Mouse (Mus musculus) E14TG2a.4 (cell line): ENCODE measurements around the gene Rbm34.
"Not testable (repeated sequence)": the region's sequence is repeated elsewhere in the genome, so short reads cannot be mapped to it uniquely, and the experiment has no call there.

Source experiments
- H3K27me3 ChIP-seq: 2 replicates; pipeline ENCODE4 v1.6.1; 2014; ENCODE audit warnings: low read length, control low read depth; ENCODE audit not compliant: insufficient read depth
- H3K36me3 ChIP-seq: 2 replicates; pipeline ENCODE4 v1.6.1; 2014; ENCODE audit warnings: low read length, control low read depth; ENCODE audit not compliant: insufficient read depth
- H3K4me1 ChIP-seq: replicated peaks from 2 replicates; pipeline ENCODE4 v1.6.1; 2014; ENCODE audit warnings: low read depth, low read length, control low read depth
- H3K4me3 ChIP-seq: replicated peaks from 2 replicates; pipeline ENCODE4 v1.5.1; 2014; ENCODE audit warnings: mild to moderate bottlenecking, low read length
- H3K9me3 ChIP-seq: 2 replicates; pipeline ENCODE4 v1.6.1; 2014; ENCODE audit warnings: low read length, control low read depth
- CTCF ChIP-seq: conservative IDR thresholded peaks from 2 replicates; pipeline ENCODE4 v1.5.1; 2014; ENCODE audit warnings: low read length
- NANOG ChIP-seq: IDR thresholded peaks from 2 replicates; pipeline ENCODE4 v1.6.1; 2014; ENCODE audit warnings: borderline replicate concordance, low read length, mixed read lengths
- POU5F1 ChIP-seq: IDR thresholded peaks from 2 replicates; pipeline ENCODE4 v1.6.1; 2014; ENCODE audit warnings: low read length, borderline replicate concordance

The Rbm34 gene

DNA sequence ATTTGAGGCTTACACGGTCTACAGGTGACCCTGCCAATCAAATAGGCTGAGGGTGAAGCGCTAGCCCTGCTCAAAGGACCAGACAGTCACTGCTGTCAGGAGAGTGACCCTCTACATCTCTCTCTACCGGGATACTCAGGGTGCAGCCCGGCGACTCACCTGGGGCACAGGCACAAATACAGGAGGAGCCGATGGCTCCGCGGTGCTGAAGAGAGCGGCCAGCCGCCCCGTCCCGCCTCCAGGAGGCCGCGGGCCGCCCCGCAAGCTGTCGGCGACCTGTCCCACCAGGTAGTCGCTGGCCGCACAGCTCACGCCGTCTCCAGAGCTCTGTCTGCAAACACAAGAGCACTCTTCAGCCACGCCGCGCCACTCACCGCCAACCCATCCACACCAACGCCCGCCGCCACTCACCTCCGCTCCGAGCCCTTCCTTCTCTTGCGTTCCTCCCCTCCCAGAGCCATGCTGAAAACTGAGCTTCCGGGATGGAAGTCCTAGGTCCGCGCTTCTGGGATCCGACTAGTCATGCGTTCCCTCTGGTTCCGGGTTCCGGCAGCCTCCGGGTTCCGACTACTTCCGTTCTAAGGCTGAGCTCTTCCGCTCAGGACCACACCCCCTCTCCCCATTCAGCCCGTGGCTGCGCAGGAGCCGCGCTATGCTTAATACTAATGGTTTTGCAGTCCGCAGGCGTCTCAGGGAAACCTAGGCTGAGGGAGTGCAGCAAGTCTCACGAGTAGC is at the start of gene Rbm34:
Gene Rbm34 (minus strand): TSS at position 493 of the 735 bp plus-strand sequence.
- Histone ChIP-seq H3K36me3 (peaks cover 39% of the 10 kb centered on the region), H3K27me3 (no peaks in the 10 kb centered on the region), H3K4me1 (peaks cover 73% of the 10 kb centered on the region), H3K4me3 (peak within 1 kb of the TSS; percentile 98), H3K9me3 (no peaks in the 10 kb centered on the region)
- TF ChIP-seq NANOG (no peak), CTCF (no peak), POU5F1 (no peak)

DNA sequence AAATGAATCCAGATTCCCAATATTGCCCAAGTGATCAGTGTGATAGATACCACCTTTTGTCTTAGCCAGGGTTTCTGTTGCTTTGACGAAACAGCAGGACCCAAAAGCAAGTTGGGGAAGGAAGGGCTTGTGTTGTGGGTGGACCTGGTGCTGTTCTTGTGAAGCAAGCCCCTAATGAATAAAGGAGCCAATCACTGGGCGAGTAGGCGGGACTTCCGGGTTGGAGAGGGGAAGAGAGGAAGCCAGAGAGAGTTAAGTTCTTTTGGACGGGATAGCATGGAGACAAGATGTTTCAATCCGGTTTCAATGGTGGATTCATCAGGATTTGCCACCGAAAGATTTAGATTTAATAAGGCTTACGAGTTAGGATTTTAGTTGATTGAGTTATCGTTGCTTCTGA is 40.8 kb upstream of the Rbm34 start:
- H3K4me3 ChIP-seq: peak overlapping the region; percentile 58
- peaks cover 21% of the 10 kb centered on the region for H3K4me1 ChIP-seq
- H3K36me3 ChIP-seq: no peaks in the 10 kb centered on the region
- TF ChIP-seq NANOG (no peak), POU5F1 (no peak), CTCF (no peak)
- no peaks in the 10 kb centered on the region for H3K27me3 ChIP-seq
- H3K9me3 ChIP-seq: no peaks in the 10 kb centered on the region

DNA sequence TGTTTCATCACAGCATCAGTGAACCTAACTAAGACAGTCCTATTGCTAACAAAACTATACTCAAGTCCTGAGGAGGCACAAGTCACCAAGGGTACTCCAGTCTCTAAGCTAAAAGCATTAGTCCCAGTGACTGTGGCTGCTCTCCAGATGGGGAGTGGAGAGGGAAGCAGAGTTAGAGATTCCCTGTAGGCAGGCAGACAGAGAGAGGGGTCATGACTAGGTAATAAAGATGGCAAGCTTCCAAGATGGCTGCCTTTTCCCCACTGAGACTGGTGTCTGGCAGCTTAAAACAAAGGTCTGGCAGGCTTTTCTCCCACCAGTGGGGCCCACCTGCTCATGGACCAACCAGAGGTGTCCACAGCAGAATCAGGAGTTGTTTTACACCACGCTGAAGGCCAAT is 23.6 kb upstream of the Rbm34 start:
- H3K27me3 ChIP-seq: 0 out of 2 replicates have a peak, but pooled peaks cover 3% of the 10 kb centered on the region
- H3K4me1 ChIP-seq: peaks cover 6% of the 10 kb centered on the region
- no peak overlapping the region for H3K4me3 ChIP-seq
- H3K36me3 ChIP-seq: no peaks in the 10 kb centered on the region
- TF ChIP-seq POU5F1 (no peak), NANOG (no peak), CTCF (no peak)
- H3K9me3 ChIP-seq: no peaks in the 10 kb centered on the region

DNA sequence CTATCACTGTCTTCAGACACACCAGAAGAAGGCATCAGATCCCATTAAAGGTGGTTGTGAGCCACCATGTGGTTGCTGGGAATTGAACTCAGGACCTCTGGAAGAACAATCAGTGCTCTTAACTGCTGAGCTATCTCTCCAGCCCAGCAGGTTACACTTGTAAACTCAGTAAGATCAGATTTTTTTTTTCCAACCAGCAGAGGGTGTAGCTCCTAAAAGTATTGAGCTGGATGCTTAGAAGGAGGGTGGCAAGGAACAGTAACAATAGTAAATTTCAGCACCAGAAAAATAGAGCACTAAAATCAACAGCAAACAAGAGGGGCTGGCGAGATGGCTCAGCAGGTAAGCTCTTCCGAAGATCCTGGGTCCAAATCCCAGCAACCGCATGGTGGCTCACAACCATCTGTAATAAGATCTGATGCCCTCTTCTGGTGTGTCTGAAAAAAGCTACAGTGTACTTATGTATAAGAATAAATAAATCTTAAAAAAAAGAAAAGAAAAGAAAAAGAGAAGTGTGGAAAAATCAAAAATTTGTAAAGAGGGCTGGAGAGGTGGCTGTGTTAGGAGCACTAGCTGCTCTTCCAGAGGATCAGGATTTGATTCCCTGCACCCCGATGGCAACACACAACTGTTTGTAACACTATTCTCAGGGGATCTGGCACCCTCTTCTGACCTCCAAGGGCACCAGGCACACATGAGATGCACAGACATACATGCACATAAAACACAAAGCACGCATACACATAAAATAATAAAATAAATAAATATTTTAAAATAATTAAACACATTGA is 18.7 kb upstream of the Rbm34 start:
- H3K9me3 ChIP-seq: no peaks in the 10 kb centered on the region
- H3K27me3 ChIP-seq: peaks cover 9% of the 10 kb centered on the region; the same call in 1 of the 2 replicates
- no peak overlapping the region for H3K4me3 ChIP-seq
- H3K36me3 ChIP-seq: no peaks in the 10 kb centered on the region
- peaks cover 21% of the 10 kb centered on the region for H3K4me1 ChIP-seq
- TF ChIP-seq POU5F1 (no peak), NANOG (no peak), CTCF (no peak; the same call in 1 of the 2 replicates)

DNA sequence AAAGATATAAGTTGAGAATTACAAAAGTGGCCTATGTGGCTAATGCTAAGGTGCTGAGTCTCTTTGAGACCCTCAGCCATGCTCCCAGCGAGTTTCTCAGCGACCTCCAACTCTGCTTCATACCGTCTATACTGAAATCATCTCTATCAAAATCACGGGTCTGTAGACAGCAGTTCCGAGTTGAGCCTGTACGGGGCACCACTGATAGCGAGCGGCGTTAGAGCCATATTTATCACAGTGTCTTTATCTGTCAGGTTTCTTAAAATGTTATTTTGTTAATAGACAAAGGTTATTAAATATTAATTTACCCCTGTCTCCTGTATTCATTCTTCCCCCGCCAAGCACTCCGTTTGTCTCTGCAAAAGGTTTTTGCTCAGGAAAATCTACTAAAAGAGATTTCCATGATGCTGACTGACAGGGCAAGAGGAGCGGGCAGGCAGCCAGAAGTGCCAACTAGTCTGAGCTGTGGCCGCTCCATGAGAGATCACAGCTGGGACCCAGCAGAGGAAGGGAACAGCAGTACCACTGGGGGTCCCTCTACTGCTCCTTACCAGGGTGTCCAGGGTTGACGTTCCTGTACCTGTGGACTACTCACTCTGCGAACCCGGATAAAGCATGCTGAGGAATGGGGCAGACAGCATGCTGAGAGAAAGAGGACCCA is 17.6 kb upstream of the Rbm34 start:
- Histone ChIP-seq H3K36me3 (no peaks in the 10 kb centered on the region), H3K27me3 (peaks cover 7% of the 10 kb centered on the region; the same call in 1 of the 2 replicates), H3K4me1 (peaks cover 21% of the 10 kb centered on the region), H3K4me3 (peak overlapping the region; percentile 75), H3K9me3 (no peaks in the 10 kb centered on the region)
- no peak for TF ChIP-seq NANOG
- TF ChIP-seq CTCF: peak; percentile 31
- TF ChIP-seq POU5F1: no peak

DNA sequence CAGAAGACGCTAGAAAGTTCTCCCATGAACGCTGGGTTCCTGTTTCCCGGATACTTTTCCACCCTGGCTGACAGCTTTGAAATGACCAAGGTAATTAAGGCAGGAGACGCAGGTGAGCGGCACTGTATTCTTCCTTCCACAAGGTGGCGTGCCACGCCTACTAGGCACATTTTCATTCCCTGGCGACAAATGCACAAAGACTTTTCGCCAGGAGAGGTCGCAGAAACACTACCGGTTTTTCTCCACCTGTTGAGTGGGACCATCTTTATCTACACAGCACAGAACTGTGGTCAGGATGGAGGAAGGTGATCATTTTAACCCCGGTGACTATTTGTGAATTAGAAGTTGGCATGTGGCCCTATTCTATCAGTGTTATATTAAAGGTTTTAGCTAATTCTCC is 15.6 kb upstream of the Rbm34 start:
- H3K36me3 ChIP-seq: no peaks in the 10 kb centered on the region
- no peak for TF ChIP-seq POU5F1
- TF ChIP-seq CTCF: peak; percentile 97

DNA sequence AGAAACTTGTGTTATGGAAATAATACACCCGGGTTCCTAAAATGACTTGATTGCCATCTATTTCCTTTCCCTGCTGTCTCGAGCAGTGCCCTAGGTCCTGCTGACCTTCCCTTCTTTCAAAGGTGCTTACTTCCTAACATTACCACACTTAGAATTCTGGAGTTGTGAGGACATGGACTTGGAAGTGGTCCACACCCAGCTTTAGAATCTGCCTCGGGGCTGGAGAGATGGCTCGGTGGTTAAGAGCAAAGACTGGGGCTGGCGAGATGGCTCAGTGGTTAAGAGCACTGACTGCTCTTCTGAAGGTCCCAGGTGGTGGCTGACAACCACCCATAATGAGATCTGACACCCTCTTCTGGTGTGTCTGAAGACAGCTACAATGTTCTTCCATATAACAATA is 9.2 kb upstream of the Rbm34 start:
- no peak for TF ChIP-seq POU5F1
- TF ChIP-seq CTCF: no peak
- no peak for TF ChIP-seq NANOG
- Histone ChIP-seq H3K9me3 (no peaks in the 10 kb centered on the region), H3K4me1 (peaks cover 21% of the 10 kb centered on the region), H3K36me3 (no peaks in the 10 kb centered on the region), H3K27me3 (peaks cover 4% of the 10 kb centered on the region; the same call in 1 of the 2 replicates), H3K4me3 (no peak overlapping the region)

More for the DNA sequence above, 15.6 kb upstream of the Rbm34 start:
- Histone ChIP-seq H3K4me3 (no peak overlapping the region), H3K4me1 (peaks cover 15% of the 10 kb centered on the region), H3K27me3 (peaks cover 7% of the 10 kb centered on the region; the same call in 1 of the 2 replicates), H3K9me3 (no peaks in the 10 kb centered on the region)

DNA sequence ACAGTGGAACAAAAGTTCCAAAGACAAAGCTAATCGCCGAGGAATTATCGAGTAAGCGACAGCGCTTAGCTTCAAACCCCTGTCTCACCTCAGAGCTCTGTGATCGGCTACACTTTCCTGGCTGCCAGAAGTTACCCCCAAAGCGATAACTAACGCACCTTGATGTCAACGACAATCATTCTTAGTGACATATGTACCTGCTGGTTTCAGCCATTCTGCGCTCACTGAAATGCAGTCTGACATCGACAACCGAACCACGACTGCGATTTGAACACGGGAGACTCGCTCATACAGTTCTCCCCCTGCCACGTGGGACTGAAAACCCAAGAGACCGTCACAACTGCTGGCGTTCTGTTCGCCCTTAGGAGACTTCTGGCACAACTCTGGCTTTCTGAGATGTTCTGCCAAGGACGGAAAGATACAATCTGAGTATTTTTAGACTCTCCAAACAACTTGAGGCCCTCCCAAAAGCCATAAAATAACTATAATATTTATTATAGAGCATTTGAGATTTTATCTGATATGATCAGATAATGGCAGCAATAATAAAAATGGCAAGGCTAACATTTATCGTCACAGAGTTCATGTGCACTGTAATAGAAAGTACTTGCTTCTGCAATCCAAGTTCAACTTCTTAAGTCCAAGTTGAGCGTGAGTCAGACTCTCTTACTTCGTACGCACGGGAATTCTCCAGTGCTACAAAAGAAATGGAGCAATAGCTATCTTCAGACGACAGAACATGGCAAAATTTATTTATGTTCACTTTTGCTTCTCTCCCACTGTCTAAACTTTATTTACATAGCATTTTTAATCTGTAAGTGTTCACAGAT is 8.4 kb upstream of the Rbm34 start:
- Histone ChIP-seq H3K4me1 (peaks cover 21% of the 10 kb centered on the region), H3K27me3 (peaks cover 4% of the 10 kb centered on the region; the same call in 1 of the 2 replicates)

DNA sequence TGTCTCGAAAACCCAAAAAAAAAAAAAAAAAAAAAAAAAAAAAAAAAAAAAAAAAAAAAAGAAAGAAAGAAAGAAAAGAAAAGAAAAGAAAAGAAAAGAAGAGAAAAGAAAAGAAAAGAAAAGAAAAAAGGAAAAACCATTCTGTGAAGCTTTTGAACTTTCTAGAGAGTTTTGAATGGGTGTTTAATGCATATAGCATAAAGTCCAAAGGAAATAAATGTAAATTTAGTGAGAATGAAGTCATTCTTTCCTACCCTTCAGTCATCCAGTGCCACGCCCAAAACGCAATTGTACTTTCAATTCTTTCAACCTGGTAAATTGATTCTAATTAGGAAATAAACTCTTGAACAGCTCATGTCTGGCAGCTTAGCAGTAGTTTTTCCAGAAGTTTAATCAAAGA is 7.7 kb upstream of the Rbm34 start:
- H3K4me1 ChIP-seq: peaks cover 25% of the 10 kb centered on the region
- H3K27me3 ChIP-seq, H3K36me3 ChIP-seq, H3K4me3 ChIP-seq, H3K9me3 ChIP-seq: not testable (repeated sequence)

More for the DNA sequence above, 8.4 kb upstream of the Rbm34 start:
- peak overlapping the region; percentile 55 for H3K4me3 ChIP-seq
- no peaks in the 10 kb centered on the region for H3K36me3 ChIP-seq
- H3K9me3 ChIP-seq: no peaks in the 10 kb centered on the region
- TF ChIP-seq NANOG (no peak), CTCF (no peak), POU5F1 (no peak)
